Mouse (Mus musculus): ENCODE data around the gene Tbc1d12. TPM values are rescaled to one million over a fixed set of nuclear protein-coding genes. Genes with fewer than 3 reads are reported as not detected.

The Tbc1d12 gene
- total RNA-seq, 2 experiments from 2014 or later = 3.1 to 3.7 TPM

GRCm38 (mm10) chr19:38901146-38902135, 65.1 kb downstream of the Tbc1d12 start:
- no peak for DNase-seq
- intact Hi-C loops (cut with DNase I; ENCODE audit: low total_unique reads) = no loop called here

GRCm38 (mm10) chr19:38902501-38902900, 66.1 kb downstream of the Tbc1d12 start:
- DNase-seq = no peak
- intact Hi-C loops (cut with DNase I; ENCODE audit: low total_unique reads) = no loop called here

- intact Hi-C loops (cut with DNase I; ENCODE audit: low total_unique reads) = loop anchor here (10.0 kb wide), 1 partner anchor 489 kb away; no protein-coding TSS in a partner anchor
- DNase-seq = no peak
Observed at GRCm38 (mm10) chr19:38913786-38914185, 77.4 kb downstream of the Tbc1d12 start.

- intact Hi-C loops (cut with DNase I; ENCODE audit: low total_unique reads) = loop anchor here (10.0 kb wide), 1 partner anchor 490 kb away; no protein-coding TSS in a partner anchor
- DNase-seq = no peak
Observed at GRCm38 (mm10) chr19:38914926-38915325, 78.5 kb downstream of the Tbc1d12 start.

GRCm38 (mm10) chr19:38915677-38916076, 79.3 kb downstream of the Tbc1d12 start:
- intact Hi-C loops (cut with DNase I; ENCODE audit: low total_unique reads) = loop anchor here (10.0 kb wide), 1 partner anchor 491 kb away; no protein-coding TSS in a partner anchor
- DNase-seq = peak; percentile 20

- DNase-seq = no peak
- intact Hi-C loops (cut with DNase I; ENCODE audit: low total_unique reads) = no loop called here
Observed at GRCm38 (mm10) chr19:38928481-38929158, 92.2 kb downstream of the Tbc1d12 start.

- no peak for DNase-seq
- intact Hi-C loops (cut with DNase I; ENCODE audit: low total_unique reads) = no loop called here
Observed at GRCm38 (mm10) chr19:38929471-38930251, 93.3 kb downstream of the Tbc1d12 start.

GRCm38 (mm10) chr19:38930252-38930787, 93.9 kb downstream of the Tbc1d12 start:
- DNase-seq = no peak
- intact Hi-C loops (cut with DNase I; ENCODE audit: low total_unique reads) = no loop called here

GRCm38 (mm10) chr19:38930788-38931565, 94.6 kb downstream of the Tbc1d12 start, which contains the start of gene Hells:
Hells (plus strand) TSS chr19:38930915.
- peak; percentile 86 for DNase-seq
- intact Hi-C loops (cut with DNase I; ENCODE audit: low total_unique reads) = no loop called here

- no peak for DNase-seq
- intact Hi-C loops (cut with DNase I; ENCODE audit: low total_unique reads) = no loop called here
Observed at GRCm38 (mm10) chr19:38931566-38931890, 95.1 kb downstream of the Tbc1d12 start.

GRCm38 (mm10) chr19:38944590-38945307, 108.4 kb downstream of the Tbc1d12 start:
- intact Hi-C loops (cut with DNase I; ENCODE audit: low total_unique reads) = no loop called here
- no peak for DNase-seq

Other genes starting within 250 kb of the Tbc1d12 start
- 1 to 10 TPM; 5.3 to 7.7 TPM for gene Noc3l, start 17.3 kb upstream of the Tbc1d12 start, total RNA-seq (2021)
- gene Hells, start 94.3 kb downstream of the Tbc1d12 start, total RNA-seq (2021) = 1 to 10 TPM; 1.2 to 2.9 TPM
- not detected for gene Cyp2c55, start 170.4 kb downstream of the Tbc1d12 start, total RNA-seq (2021)
- not detected for gene Cyp2c65, start 224.4 kb downstream of the Tbc1d12 start, total RNA-seq (2021)